Mouse (Mus musculus) olfactory bulb, adult 2 months (tissue): ENCODE data around the gene Mical2.

ENCODE experiments used
- CTCF ChIP-seq: fragments of 200-500 bp; IDR thresholded peaks from 2 replicates; pipeline ENCODE4 v1.5.1; 2012; ENCODE audit warnings: low read depth, mild to moderate bottlenecking, low read length, moderate library complexity; ENCODE audit not compliant: insufficient read depth
- POLR2A ChIP-seq: fragments of 200-500 bp; IDR thresholded peaks from 2 replicates; pipeline ENCODE4 v1.6.1; 2012; ENCODE audit warnings: mild to moderate bottlenecking, low read depth, low read length, moderate library complexity; ENCODE audit not compliant: insufficient read depth

GRCm38 (mm10) chr7:112275883-112276282 is 50.2 kb downstream of the Mical2 start:
- TF ChIP-seq POLR2A (no peak), CTCF (no peak)
